Mouse (Mus musculus): ENCODE measurements around the gene Ipo9. TPM values are rescaled to one million over a fixed set of nuclear protein-coding genes. Genes with fewer than 3 reads are reported as not detected.

Ipo9 gene
- polyA plus RNA-seq, 1 experiment: 166 TPM

GRCm38 (mm10) chr1:135374868-135375581 is 55.3 kb downstream of the Ipo9 start, which contains the start of gene Shisa4:
Shisa4 (minus strand) TSS chr1:135375237.
- no peak for DNase-seq
- 9% methylated on average over 38 of the region's 38 CpGs for WGBS
- TF ChIP-seq CTCF (IDR thresholded peaks at IDR 0.05; ENCODE audit: borderline replicate concordance, control insufficient read depth, extremely low read depth, insufficient read depth, low read length, poor library complexity): no peak
- peak; percentile 4; the same call in 1 of the 2 replicates for TF ChIP-seq POLR2A (IDR thresholded peaks at IDR 0.05; ENCODE audit: control insufficient read depth, extremely low read depth, insufficient read depth, low read length, poor library complexity)
- H3K4me3 ChIP-seq (ENCODE audit: control insufficient read depth, insufficient read depth, low read length): peak within 1 kb of the TSS; percentile 20; the same call in 1 of the 2 replicates
- H3K4me1 ChIP-seq (replicated peaks; ENCODE audit: control insufficient read depth, insufficient read depth, low read length): 0 out of 2 replicates have a peak, but pooled peaks cover 2% of the 10 kb centered on the region
- no peaks in the 10 kb centered on the region for H3K36me3 ChIP-seq (ENCODE audit: control insufficient read depth, insufficient read depth, low read length)
- H3K27ac ChIP-seq (ENCODE audit: control insufficient read depth, insufficient read depth, low read length): no peak within 1 kb of the TSS
- peaks cover 4% of the 10 kb centered on the region; the same call in 1 of the 2 replicates for H3K27me3 ChIP-seq (ENCODE audit: control insufficient read depth, insufficient read depth, low read length)

GRCm38 (mm10) chr1:135374175-135374867 is 56.0 kb downstream of the Ipo9 start:
- Histone ChIP-seq H3K27me3 (ENCODE audit: control insufficient read depth, insufficient read depth, low read length) (peaks cover 4% of the 10 kb centered on the region; the same call in 1 of the 2 replicates), H3K36me3 (ENCODE audit: control insufficient read depth, insufficient read depth, low read length) (no peaks in the 10 kb centered on the region), H3K27ac (ENCODE audit: control insufficient read depth, insufficient read depth, low read length) (no peak overlapping the region), H3K4me3 (ENCODE audit: control insufficient read depth, insufficient read depth, low read length) (peak overlapping the region; percentile 20; the same call in 1 of the 2 replicates), H3K4me1 (replicated peaks; ENCODE audit: control insufficient read depth, insufficient read depth, low read length) (0 out of 2 replicates have a peak, but pooled peaks cover 2% of the 10 kb centered on the region)
- TF ChIP-seq CTCF (IDR thresholded peaks at IDR 0.05; ENCODE audit: borderline replicate concordance, control insufficient read depth, extremely low read depth, insufficient read depth, low read length, poor library complexity): no peak
- TF ChIP-seq POLR2A (IDR thresholded peaks at IDR 0.05; ENCODE audit: control insufficient read depth, extremely low read depth, insufficient read depth, low read length, poor library complexity): 0 out of 2 replicates have a peak, but pooled peaks have one; percentile 28
- no peak for DNase-seq
- whole genome bisulfite sequencing: 27% methylated on average over 19 of the region's 19 CpGs

- WGBS: 60% methylated on average over 4 of the region's 4 CpGs
- no peak overlapping the region for H3K4me3 ChIP-seq (ENCODE audit: control insufficient read depth, insufficient read depth, low read length)
- peaks cover 4% of the 10 kb centered on the region; the same call in 1 of the 2 replicates for H3K27me3 ChIP-seq (ENCODE audit: control insufficient read depth, insufficient read depth, low read length)
- 0 out of 2 replicates have a peak, but pooled peaks cover 2% of the 10 kb centered on the region for H3K4me1 ChIP-seq (replicated peaks; ENCODE audit: control insufficient read depth, insufficient read depth, low read length)
- no peaks in the 10 kb centered on the region for H3K36me3 ChIP-seq (ENCODE audit: control insufficient read depth, insufficient read depth, low read length)
- no peak for TF ChIP-seq CTCF (IDR thresholded peaks at IDR 0.05; ENCODE audit: borderline replicate concordance, control insufficient read depth, extremely low read depth, insufficient read depth, low read length, poor library complexity)
- no peak for TF ChIP-seq POLR2A (IDR thresholded peaks at IDR 0.05; ENCODE audit: control insufficient read depth, extremely low read depth, insufficient read depth, low read length, poor library complexity)
- H3K27ac ChIP-seq (ENCODE audit: control insufficient read depth, insufficient read depth, low read length): no peak overlapping the region
- no peak for DNase-seq
Measured at GRCm38 (mm10) chr1:135373171-135373677, 57.1 kb downstream of the Ipo9 start.

- no peak for TF ChIP-seq POLR2A (IDR thresholded peaks at IDR 0.05; ENCODE audit: control insufficient read depth, extremely low read depth, insufficient read depth, low read length, poor library complexity)
- no peak for TF ChIP-seq CTCF (IDR thresholded peaks at IDR 0.05; ENCODE audit: borderline replicate concordance, control insufficient read depth, extremely low read depth, insufficient read depth, low read length, poor library complexity)
- Histone ChIP-seq H3K27me3 (ENCODE audit: control insufficient read depth, insufficient read depth, low read length) (0 out of 2 replicates have a peak, but pooled peaks cover under 1% of the 10 kb centered on the region), H3K36me3 (ENCODE audit: control insufficient read depth, insufficient read depth, low read length) (no peaks in the 10 kb centered on the region), H3K4me3 (ENCODE audit: control insufficient read depth, insufficient read depth, low read length) (no peak overlapping the region), H3K4me1 (replicated peaks; ENCODE audit: control insufficient read depth, insufficient read depth, low read length) (no peaks in the 10 kb centered on the region), H3K27ac (ENCODE audit: control insufficient read depth, insufficient read depth, low read length) (no peak overlapping the region)
- no peak for DNase-seq
- WGBS: 90% methylated on average over 5 of the region's 5 CpGs
Measured at GRCm38 (mm10) chr1:135369415-135369814, 60.9 kb downstream of the Ipo9 start.

- Histone ChIP-seq H3K4me3 (ENCODE audit: control insufficient read depth, insufficient read depth, low read length) (no peak overlapping the region), H3K27me3 (ENCODE audit: control insufficient read depth, insufficient read depth, low read length) (no peaks in the 10 kb centered on the region), H3K4me1 (replicated peaks; ENCODE audit: control insufficient read depth, insufficient read depth, low read length) (no peaks in the 10 kb centered on the region), H3K27ac (ENCODE audit: control insufficient read depth, insufficient read depth, low read length) (no peak overlapping the region), H3K36me3 (ENCODE audit: control insufficient read depth, insufficient read depth, low read length) (no peaks in the 10 kb centered on the region)
- 28% methylated on average over 14 of the region's 14 CpGs for WGBS
- TF ChIP-seq CTCF (IDR thresholded peaks at IDR 0.05; ENCODE audit: borderline replicate concordance, control insufficient read depth, extremely low read depth, insufficient read depth, low read length, poor library complexity) (no peak), POLR2A (IDR thresholded peaks at IDR 0.05; ENCODE audit: control insufficient read depth, extremely low read depth, insufficient read depth, low read length, poor library complexity) (no peak)
- no peak for DNase-seq
Measured at GRCm38 (mm10) chr1:135368982-135369381, 61.3 kb downstream of the Ipo9 start.

GRCm38 (mm10) chr1:135368245-135368644 is 62.1 kb downstream of the Ipo9 start:
- no peaks in the 10 kb centered on the region for H3K4me1 ChIP-seq (replicated peaks; ENCODE audit: control insufficient read depth, insufficient read depth, low read length)
- H3K36me3 ChIP-seq (ENCODE audit: control insufficient read depth, insufficient read depth, low read length): no peaks in the 10 kb centered on the region
- no peaks in the 10 kb centered on the region for H3K27me3 ChIP-seq (ENCODE audit: control insufficient read depth, insufficient read depth, low read length)
- 0 out of 2 replicates have a peak, but pooled peaks have one; percentile 53 for TF ChIP-seq CTCF (IDR thresholded peaks at IDR 0.05; ENCODE audit: borderline replicate concordance, control insufficient read depth, extremely low read depth, insufficient read depth, low read length, poor library complexity)
- TF ChIP-seq POLR2A (IDR thresholded peaks at IDR 0.05; ENCODE audit: control insufficient read depth, extremely low read depth, insufficient read depth, low read length, poor library complexity): no peak
- peak; percentile 50 for DNase-seq
- WGBS: 4% methylated on average over 20 of the region's 20 CpGs
- H3K27ac ChIP-seq (ENCODE audit: control insufficient read depth, insufficient read depth, low read length): no peak overlapping the region
- H3K4me3 ChIP-seq (ENCODE audit: control insufficient read depth, insufficient read depth, low read length): 0 out of 2 replicates have a peak overlapping the region, but pooled peaks have one; percentile 3

Data from thymus, adult 2 months (tissue).